ENCODE assay signal across 9 mouse cellular contexts in genomic region chr13:42826602-42827001, GRCm38 (mm10).
DNase-seq lines count a peak whose midpoint lies in the region; ATAC-seq and TF ChIP-seq lines count a peak whose summit lies in the region.
"Had no signal": no experiment of that assay in that cellular context is flagged by ENCODE, and none has a peak within 500 bp of the region (broad histone marks: within the 10 kb centered on the region; RNA-seq: fewer than 3 reads in every experiment).

No protein-coding gene starts in this region.

- H3K4me3 ChIP-seq in ES-Bruce4 (ENCODE audit: low read depth, low read length), result no peak overlapping the region
- no peak overlapping the region for H3K4me3 ChIP-seq in forebrain, embryonic 12.5 days (replicated peaks)
- H3K4me3 ChIP-seq: erythroblast, embryonic 14.5 days; limb, embryonic 13.5 days had no signal

- no peak overlapping the region for H3K9ac ChIP-seq in ES-Bruce4 (ENCODE audit: low read depth, poor library complexity, severe bottlenecking)
- H3K9ac ChIP-seq in forebrain, embryonic 12.5 days, result no peak overlapping the region
- H3K9ac ChIP-seq: limb, embryonic 13.5 days had no signal

- intact Hi-C loops in left cerebral cortex, postnatal 10 days (cut with DNase I), result no loop called here

- H3K9me3 ChIP-seq in ES-Bruce4 (replicated peaks; ENCODE audit: control insufficient read depth, insufficient read depth, low read length, poor library complexity, severe bottlenecking), result 0 out of 2 replicates have a peak, but pooled peaks cover 2% of the 10 kb centered on the region
- H3K9me3 ChIP-seq in forebrain, embryonic 12.5 days, result no peaks in the 10 kb centered on the region

- no peak overlapping the region for H3K4me2 ChIP-seq in forebrain, embryonic 12.5 days
- H3K4me2 ChIP-seq: limb, embryonic 13.5 days had no signal

- no peaks in the 10 kb centered on the region; the same call in 1 of the 2 replicates for H3K27me3 ChIP-seq in ES-Bruce4 (ENCODE audit: control insufficient read depth, insufficient read depth, low read length, poor library complexity, severe bottlenecking)
- no peaks in the 10 kb centered on the region for H3K27me3 ChIP-seq in forebrain, embryonic 12.5 days
- H3K27me3 ChIP-seq: limb, embryonic 13.5 days had no signal

- ATAC-seq in forebrain, embryonic 12.5 days (ENCODE audit: low FRiP score), result no peak

- no peaks in the 10 kb centered on the region for H3K36me3 ChIP-seq in ES-Bruce4 (ENCODE audit: control insufficient read depth, insufficient read depth, low read length, poor library complexity, severe bottlenecking)
- H3K36me3 ChIP-seq in forebrain, embryonic 12.5 days (replicated peaks), result no peaks in the 10 kb centered on the region
- H3K36me3 ChIP-seq: limb, embryonic 13.5 days had no signal

- no peak for TF ChIP-seq EP300 in ES-Bruce4 (IDR thresholded peaks at IDR 0.05; ENCODE audit: insufficient read depth, low read depth, low read length)

- peaks cover 2% of the 10 kb centered on the region for H3K4me1 ChIP-seq in ES-Bruce4 (ENCODE audit: control insufficient read depth, insufficient read depth, low read length)
- H3K4me1 ChIP-seq in forebrain, embryonic 12.5 days, result peaks cover 14% of the 10 kb centered on the region

- 62% methylated on average over 8 of the region's 8 CpGs for WGBS in forebrain, embryonic 12.5 days

- TF ChIP-seq POLR2A in ES-Bruce4 (IDR thresholded peaks at IDR 0.05; ENCODE audit: insufficient read depth, low read length), result no peak

- DNase-seq in left cerebral cortex, adult 18-20 months (ENCODE audit: low spot score in 2 of 2), result peak; percentile 56 to 65
- no peak for DNase-seq in left cerebral cortex, postnatal 10 days (ENCODE audit: extremely low spot score in 1 of 2, low spot score in 2 of 2)
- peak; percentile 38 for DNase-seq in WW6 (ENCODE audit: low read depth, low spot score)
- peak; percentile 44 for DNase-seq in embryo, embryonic 11 days
- peak; percentile 36 for DNase-seq in lung, postnatal 25 days (ENCODE audit: low spot score)

- TF ChIP-seq CTCF in ES-Bruce4 (IDR thresholded peaks at IDR 0.05; ENCODE audit: low read depth, low read length), result peak; percentile 29

- H3K27ac ChIP-seq in ES-Bruce4 (ENCODE audit: insufficient read depth, low read length), result no peak overlapping the region
- no peak overlapping the region for H3K27ac ChIP-seq in forebrain, embryonic 12.5 days
- H3K27ac ChIP-seq: limb, embryonic 13.5 days had no signal

Comparison
In these comparisons a context has a peak if more than half of its experiments do, and no peak if none do; other contexts are left out.
1. DNase-seq: peak in left cerebral cortex, adult 18-20 months (2 of 2), WW6 (single experiment), embryo, embryonic 11 days (single experiment) and lung, postnatal 25 days (single experiment); none in left cerebral cortex, postnatal 10 days (0 of 2).